Mouse (Mus musculus) limb, embryonic 15.5 days (tissue): ENCODE measurements around the gene Anapc15-ps. TPM values are rescaled to one million over a fixed set of nuclear protein-coding genes. Genes with fewer than 3 reads are reported as not detected.

Experiments used
- ATAC-seq: fragments of 200-750 bp; cut with Nextera tagmentation; 2 replicates; pipeline ENCODE4 v1.8.0; 2017; ENCODE audit warnings: low read depth, moderate TSS enrichment; ENCODE audit not compliant: insufficient number of reproducible peaks, low FRiP score, low TSS enrichment
- H3K27ac ChIP-seq: fragments of 300-500 bp; sonication (generic); 2 replicates; pipeline ENCODE4 v1.5.1; 2015; ENCODE audit warnings: moderate library complexity, mild to moderate bottlenecking, inconsistent platforms
- H3K27me3 ChIP-seq: fragments of 300-500 bp; sonication (generic); 2 replicates; pipeline ENCODE4 v1.6.1; 2015; ENCODE audit warnings: inconsistent platforms
- H3K36me3 ChIP-seq: fragments of 300-500 bp; sonication (generic); 2 replicates; pipeline ENCODE4 v1.6.1; 2015; ENCODE audit warnings: inconsistent platforms
- H3K4me1 ChIP-seq: fragments of 300-500 bp; sonication (generic); 2 replicates; pipeline ENCODE4 v1.6.1; 2015; ENCODE audit warnings: inconsistent platforms
- H3K4me2 ChIP-seq: fragments of 300-500 bp; sonication (generic); 2 replicates; pipeline ENCODE4 v1.6.1; 2015; ENCODE audit warnings: mild to moderate bottlenecking, inconsistent platforms
- H3K4me3 ChIP-seq: fragments of 300-500 bp; sonication (generic); 2 replicates; pipeline ENCODE4 v1.5.1; 2015; ENCODE audit warnings: mild to moderate bottlenecking, inconsistent platforms
- H3K9ac ChIP-seq: fragments of 300-500 bp; sonication (generic); 2 replicates; pipeline ENCODE4 v1.6.1; 2015; ENCODE audit warnings: inconsistent platforms
- H3K9me3 ChIP-seq: fragments of 300-500 bp; sonication (generic); 2 replicates; pipeline ENCODE4 v1.6.1; 2016; ENCODE audit warnings: inconsistent platforms
- WGBS: fragments of 180-500 bp; shearing (Covaris S2); methylation state at CpG from one replicate; pipeline ENCODE4 v1.1.7; 2015; 5-methylcytosine and 5-hydroxymethylcytosine counted together
- polyA plus RNA-seq: library from polyadenylated mRNA; unstranded; fragments of >200 nt; fragmentation: Nextera tagmentation; extraction: Ambion mirVana; gene quantifications from 2 replicates; pipeline ENCODE4 v1.2.1, GENCODE M21; 2015

Anapc15-ps gene
- polyA plus RNA-seq, 1 experiment from 2014 or later = not detected

- H3K27me3 ChIP-seq = no peaks in the 10 kb centered on the region
Observed at GRCm38 (mm10) chr10:95706867-95707266, 33.6 kb upstream of the Anapc15-ps start.

GRCm38 (mm10) chr10:95705747-95706146 lies 32.5 kb upstream of the Anapc15-ps start:
- Histone ChIP-seq H3K4me2 (no peak overlapping the region), H3K27ac (no peak overlapping the region), H3K4me3 (no peak overlapping the region), H3K36me3 (no peaks in the 10 kb centered on the region), H3K9me3 (no peaks in the 10 kb centered on the region), H3K27me3 (no peaks in the 10 kb centered on the region), H3K9ac (no peak overlapping the region), H3K4me1 (peaks cover 21% of the 10 kb centered on the region)
- WGBS = 53% methylated on average over 3 of the region's 3 CpGs
- ATAC-seq = no peak

More at GRCm38 (mm10) chr10:95706867-95707266, 33.6 kb upstream of the Anapc15-ps start:
- Histone ChIP-seq H3K36me3 (no peaks in the 10 kb centered on the region), H3K9ac (no peak overlapping the region), H3K4me3 (no peak overlapping the region), H3K9me3 (no peaks in the 10 kb centered on the region), H3K27ac (no peak overlapping the region), H3K4me2 (no peak overlapping the region), H3K4me1 (peaks cover 27% of the 10 kb centered on the region)
- 87% methylated on average over 9 of the region's 9 CpGs for WGBS
- ATAC-seq = no peak

- no peak overlapping the region for H3K9ac ChIP-seq
- WGBS = 87% methylated on average over 6 of the region's 6 CpGs
- H3K4me2 ChIP-seq = no peak overlapping the region
- no peak overlapping the region for H3K4me3 ChIP-seq
- no peak overlapping the region for H3K27ac ChIP-seq
- no peaks in the 10 kb centered on the region for H3K9me3 ChIP-seq
- no peak for ATAC-seq
- H3K36me3 ChIP-seq = no peaks in the 10 kb centered on the region
- no peaks in the 10 kb centered on the region for H3K27me3 ChIP-seq
- peaks cover 14% of the 10 kb centered on the region for H3K4me1 ChIP-seq
Observed at GRCm38 (mm10) chr10:95704847-95705246, 31.6 kb upstream of the Anapc15-ps start.

GRCm38 (mm10) chr10:95703730-95704129 lies 30.5 kb upstream of the Anapc15-ps start:
- Histone ChIP-seq H3K9ac (no peak overlapping the region), H3K4me3 (no peak overlapping the region), H3K9me3 (no peaks in the 10 kb centered on the region), H3K4me1 (0 out of 2 replicates have a peak, but pooled peaks cover 3% of the 10 kb centered on the region), H3K36me3 (no peaks in the 10 kb centered on the region), H3K4me2 (no peak overlapping the region), H3K27me3 (no peaks in the 10 kb centered on the region), H3K27ac (no peak overlapping the region)
- no peak for ATAC-seq
- 90% methylated on average over 5 of the region's 5 CpGs for WGBS

- Histone ChIP-seq H3K27me3 (no peaks in the 10 kb centered on the region), H3K36me3 (no peaks in the 10 kb centered on the region), H3K4me2 (no peak overlapping the region), H3K4me1 (no peaks in the 10 kb centered on the region), H3K9ac (no peak overlapping the region), H3K9me3 (no peaks in the 10 kb centered on the region), H3K27ac (no peak overlapping the region), H3K4me3 (no peak overlapping the region)
- no peak for ATAC-seq
- 50% methylated on average over 4 of the region's 4 CpGs for WGBS
Observed at GRCm38 (mm10) chr10:95700422-95700821, 27.2 kb upstream of the Anapc15-ps start.

- Histone ChIP-seq H3K4me3 (no peak overlapping the region), H3K27ac (no peak overlapping the region), H3K9ac (no peak overlapping the region), H3K9me3 (no peaks in the 10 kb centered on the region), H3K27me3 (no peaks in the 10 kb centered on the region), H3K4me1 (peaks cover 5% of the 10 kb centered on the region; the same call in 1 of the 2 replicates), H3K4me2 (no peak overlapping the region), H3K36me3 (no peaks in the 10 kb centered on the region)
- 62% methylated on average over 8 of the region's 8 CpGs for WGBS
- ATAC-seq = no peak
Observed at GRCm38 (mm10) chr10:95698920-95699714, 25.9 kb upstream of the Anapc15-ps start.

- Histone ChIP-seq H3K27me3 (no peaks in the 10 kb centered on the region), H3K36me3 (no peaks in the 10 kb centered on the region), H3K9ac (no peak overlapping the region), H3K9me3 (no peaks in the 10 kb centered on the region), H3K4me2 (no peak overlapping the region), H3K4me3 (no peak overlapping the region), H3K4me1 (peaks cover 5% of the 10 kb centered on the region; the same call in 1 of the 2 replicates), H3K27ac (no peak overlapping the region)
- ATAC-seq = no peak
- WGBS = 89% methylated on average over 3 of the region's 3 CpGs
Observed at GRCm38 (mm10) chr10:95696253-95696641, 23.0 kb upstream of the Anapc15-ps start.

GRCm38 (mm10) chr10:95695603-95696252 lies 22.5 kb upstream of the Anapc15-ps start:
- 89% methylated on average over 18 of the region's 18 CpGs for WGBS
- no peaks in the 10 kb centered on the region for H3K27me3 ChIP-seq
- H3K9ac ChIP-seq = no peak overlapping the region
- H3K36me3 ChIP-seq = no peaks in the 10 kb centered on the region
- H3K4me1 ChIP-seq = peaks cover 5% of the 10 kb centered on the region; the same call in 1 of the 2 replicates
- no peaks in the 10 kb centered on the region for H3K9me3 ChIP-seq
- no peak for ATAC-seq
- no peak overlapping the region for H3K4me3 ChIP-seq
- H3K4me2 ChIP-seq = no peak overlapping the region
- peak overlapping the region; percentile 8; the same call in 1 of the 2 replicates for H3K27ac ChIP-seq

GRCm38 (mm10) chr10:95694559-95695251 lies 21.5 kb upstream of the Anapc15-ps start:
- H3K4me3 ChIP-seq = no peak overlapping the region
- 40% methylated on average over 12 of the region's 12 CpGs for WGBS
- no peak for ATAC-seq

GRCm38 (mm10) chr10:95691347-95691746 lies 18.1 kb upstream of the Anapc15-ps start:
- H3K27me3 ChIP-seq = no peaks in the 10 kb centered on the region
- no peaks in the 10 kb centered on the region for H3K9me3 ChIP-seq
- H3K27ac ChIP-seq = no peak overlapping the region
- peaks cover 5% of the 10 kb centered on the region; the same call in 1 of the 2 replicates for H3K4me1 ChIP-seq
- no peak overlapping the region for H3K9ac ChIP-seq
- no peaks in the 10 kb centered on the region for H3K36me3 ChIP-seq
- WGBS = 92% methylated on average over 4 of the region's 4 CpGs
- H3K4me3 ChIP-seq = no peak overlapping the region
- ATAC-seq = no peak
- H3K4me2 ChIP-seq = no peak overlapping the region

More at GRCm38 (mm10) chr10:95694559-95695251, 21.5 kb upstream of the Anapc15-ps start:
- H3K9ac ChIP-seq = no peak overlapping the region
- no peak overlapping the region for H3K4me2 ChIP-seq
- no peaks in the 10 kb centered on the region for H3K27me3 ChIP-seq
- no peak overlapping the region for H3K27ac ChIP-seq
- no peaks in the 10 kb centered on the region for H3K9me3 ChIP-seq
- H3K36me3 ChIP-seq = no peaks in the 10 kb centered on the region
- peaks cover 5% of the 10 kb centered on the region; the same call in 1 of the 2 replicates for H3K4me1 ChIP-seq

GRCm38 (mm10) chr10:95689833-95690232 lies 16.6 kb upstream of the Anapc15-ps start:
- no peak for ATAC-seq
- no peak overlapping the region for H3K9ac ChIP-seq
- peaks cover 6% of the 10 kb centered on the region; the same call in 1 of the 2 replicates for H3K4me1 ChIP-seq
- H3K27ac ChIP-seq = no peak overlapping the region
- 94% methylated on average over 1 of the region's 1 CpGs for WGBS
- no peaks in the 10 kb centered on the region for H3K27me3 ChIP-seq
- no peak overlapping the region for H3K4me3 ChIP-seq
- no peaks in the 10 kb centered on the region for H3K9me3 ChIP-seq
- no peak overlapping the region for H3K4me2 ChIP-seq
- H3K36me3 ChIP-seq = no peaks in the 10 kb centered on the region
